Mouse (Mus musculus) ZHBTc4 (cell line): ENCODE results near the gene Gpank1.

ENCODE experiments used
- DNase-seq: peaks from one replicate; pipeline ENCODE4 v3.0.0-alpha.2; 2011; ENCODE audit warnings: low read depth, low spot score

The Gpank1 gene

GRCm38 (mm10) chr17:35131038-35131437 is 9.8 kb downstream of the Gpank1 start:
- no peak for DNase-seq

GRCm38 (mm10) chr17:35131500-35132173 is 10.4 kb downstream of the Gpank1 start, which contains the start of gene Apom:
Apom (minus strand) TSS chr17:35132050.
- DNase-seq = no peak

GRCm38 (mm10) chr17:35132174-35132560 is 10.9 kb downstream of the Gpank1 start:
- DNase-seq = no peak

GRCm38 (mm10) chr17:35133517-35133916 is 12.3 kb downstream of the Gpank1 start:
- DNase-seq = no peak

- peak; percentile 97 for DNase-seq
These were observed 13.7 kb downstream of the Gpank1 start, which contains the start of gene Bag6 for GRCm38 (mm10) chr17:35134801-35135590. Bag6 (plus strand) TSS chr17:35135178.

GRCm38 (mm10) chr17:35135591-35136320 is 14.5 kb downstream of the Gpank1 start:
- peak; percentile 91 for DNase-seq

GRCm38 (mm10) chr17:35139269-35139668 is 18.0 kb downstream of the Gpank1 start:
- no peak for DNase-seq

- no peak for DNase-seq
These were observed 19.3 kb downstream of the Gpank1 start for GRCm38 (mm10) chr17:35140490-35140996.

GRCm38 (mm10) chr17:35141971-35142370 is 20.7 kb downstream of the Gpank1 start:
- DNase-seq = no peak

- no peak for DNase-seq
These were observed 24.9 kb downstream of the Gpank1 start for GRCm38 (mm10) chr17:35146139-35146538.

GRCm38 (mm10) chr17:35147348-35147747 is 26.1 kb downstream of the Gpank1 start:
- DNase-seq = no peak

- no peak for DNase-seq
These were observed 26.8 kb downstream of the Gpank1 start for GRCm38 (mm10) chr17:35147922-35148639.

- no peak for DNase-seq
These were observed 30.9 kb downstream of the Gpank1 start for GRCm38 (mm10) chr17:35152121-35152520.

GRCm38 (mm10) chr17:35153077-35153476 is 31.8 kb downstream of the Gpank1 start:
- DNase-seq = no peak

- DNase-seq = no peak
These were observed 32.7 kb downstream of the Gpank1 start for GRCm38 (mm10) chr17:35153931-35154330.

- no peak for DNase-seq
These were observed 33.4 kb downstream of the Gpank1 start for GRCm38 (mm10) chr17:35154616-35155015.

GRCm38 (mm10) chr17:35155451-35155850 is 34.2 kb downstream of the Gpank1 start:
- DNase-seq = no peak

GRCm38 (mm10) chr17:35156461-35157200 is 35.4 kb downstream of the Gpank1 start:
- DNase-seq = no peak

- DNase-seq = no peak
These were observed 36.0 kb downstream of the Gpank1 start for GRCm38 (mm10) chr17:35157254-35157653.

- no peak for DNase-seq
These were observed 36.5 kb downstream of the Gpank1 start for GRCm38 (mm10) chr17:35157661-35158175.
